Mouse (Mus musculus) hindbrain, embryonic 14.5 days (tissue): ENCODE results near the gene Cnpy3. TPM values are rescaled to one million over a fixed set of nuclear protein-coding genes. Genes with fewer than 3 reads are reported as not detected.

Experiments
- ATAC-seq: fragments of 200-750 bp; cut with Nextera tagmentation; 2 replicates; pipeline ENCODE4 v1.8.0; 2017; ENCODE audit warnings: moderate number of reproducible peaks, mild to moderate bottlenecking, moderate TSS enrichment, moderate library complexity; ENCODE audit not compliant: low FRiP score
- DNase-seq: peaks from one replicate; pipeline ENCODE4 v3.0.0-alpha.2; 2015; ENCODE audit warnings: low spot score
- H3K27ac ChIP-seq: fragments of 300-500 bp; sonication (generic); 2 replicates; pipeline ENCODE4 v1.5.1; 2014; ENCODE audit warnings: mild to moderate bottlenecking, moderate library complexity
- H3K27me3 ChIP-seq: fragments of 300-500 bp; sonication (generic); 2 replicates; pipeline ENCODE4 v1.6.1; 2014; ENCODE audit warnings: mild to moderate bottlenecking, low read length, mixed read lengths; ENCODE audit not compliant: control insufficient read depth, insufficient read depth
- H3K36me3 ChIP-seq: fragments of 300-500 bp; sonication (generic); replicated peaks from 2 replicates; pipeline ENCODE4 v1.6.1; 2014; ENCODE audit not compliant: control insufficient read depth, insufficient read depth
- H3K4me1 ChIP-seq: fragments of 300-500 bp; sonication (generic); replicated peaks from 2 replicates; pipeline ENCODE4 v1.6.1; 2014; ENCODE audit warnings: antibody characterized with exemption, low read length, mixed read lengths; ENCODE audit not compliant: control insufficient read depth, insufficient read depth
- H3K4me2 ChIP-seq: fragments of 300-500 bp; sonication (generic); replicated peaks from 2 replicates; pipeline ENCODE4 v1.6.1; 2014; ENCODE audit warnings: mild to moderate bottlenecking, moderate library complexity
- H3K4me3 ChIP-seq: fragments of 300-500 bp; sonication (generic); replicated peaks from 2 replicates; pipeline ENCODE4 v1.5.1; 2014; ENCODE audit warnings: mild to moderate bottlenecking, low read length
- H3K9ac ChIP-seq: fragments of 300-500 bp; sonication (generic); 2 replicates; pipeline ENCODE4 v1.6.1; 2014
- H3K9me3 ChIP-seq: fragments of 300-500 bp; sonication (generic); 2 replicates; pipeline ENCODE4 v1.6.1; 2016; ENCODE audit warnings: low read length; ENCODE audit not compliant: control insufficient read depth
- WGBS: fragments of 180-500 bp; shearing (Covaris S2); extraction: QIAGEN DNeasy Blood & Tissue Kit; methylation state at CpG from one replicate; pipeline ENCODE4 v1.1.7; 2014; 5-methylcytosine and 5-hydroxymethylcytosine counted together
- polyA plus RNA-seq: library from polyadenylated mRNA; unstranded; fragments of >200 nt; fragmentation: Nextera tagmentation; extraction: Ambion mirVana; gene quantifications from 2 replicates; pipeline ENCODE4 v1.2.1, GENCODE M21; 2014

Gene Cnpy3
- polyA plus RNA-seq, 1 experiment from 2014 or later, result 60.0 TPM

- ATAC-seq (no peak), DNase-seq (no peak)
- no peak overlapping the region for H3K4me2 ChIP-seq
- 85% methylated on average over 5 of the region's 5 CpGs for WGBS
- H3K4me1 ChIP-seq, result peaks cover 17% of the 10 kb centered on the region
- no peak overlapping the region for H3K9ac ChIP-seq
- H3K36me3 ChIP-seq, result peaks cover 30% of the 10 kb centered on the region; the same call in 1 of the 2 replicates
- no peak overlapping the region for H3K4me3 ChIP-seq
- no peaks in the 10 kb centered on the region for H3K27me3 ChIP-seq
- H3K27ac ChIP-seq, result no peak overlapping the region
- H3K9me3 ChIP-seq, result no peaks in the 10 kb centered on the region
Measured at GRCm38 (mm10) chr17:46749282-46749681, 2.7 kb downstream of the Cnpy3 start.

DNA sequence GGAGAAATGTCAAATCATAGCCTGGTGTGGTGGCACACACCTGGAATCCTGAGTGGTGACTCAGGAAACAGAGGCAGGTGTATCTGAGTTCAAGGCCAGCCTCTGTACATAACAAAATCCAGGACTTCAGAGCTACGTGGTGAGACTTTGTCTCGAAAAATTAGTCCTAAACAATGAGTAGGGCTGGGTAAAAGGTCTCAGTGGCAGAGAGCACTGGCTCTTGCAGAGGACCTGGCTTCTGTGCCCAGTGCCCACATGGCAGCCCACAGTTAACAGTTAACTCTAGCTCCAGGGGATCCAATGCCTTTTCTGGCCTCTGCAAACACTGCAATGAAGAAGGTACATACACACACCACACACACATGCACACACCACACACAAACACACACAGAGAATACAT, 4.2 kb downstream of the Cnpy3 start:
- Histone ChIP-seq H3K27me3 (no peaks in the 10 kb centered on the region), H3K9ac (no peak overlapping the region), H3K4me1 (peaks cover 16% of the 10 kb centered on the region), H3K4me3 (no peak overlapping the region), H3K4me2 (no peak overlapping the region), H3K36me3 (peaks cover 39% of the 10 kb centered on the region), H3K27ac (no peak overlapping the region), H3K9me3 (no peaks in the 10 kb centered on the region)
- ATAC-seq (no peak), DNase-seq (no peak)
- WGBS, result 94% methylated on average over 2 of the region's 2 CpGs

- ATAC-seq (no peak), DNase-seq (no peak)
- H3K4me1 ChIP-seq, result peaks cover 11% of the 10 kb centered on the region
- no peak overlapping the region for H3K27ac ChIP-seq
- H3K27me3 ChIP-seq, result no peaks in the 10 kb centered on the region
- 84% methylated on average over 8 of the region's 8 CpGs for WGBS
- H3K9ac ChIP-seq, result no peak overlapping the region
- H3K9me3 ChIP-seq, result no peaks in the 10 kb centered on the region
- H3K4me2 ChIP-seq, result no peak overlapping the region
- peaks cover 44% of the 10 kb centered on the region for H3K36me3 ChIP-seq
- H3K4me3 ChIP-seq, result no peak overlapping the region
Measured at GRCm38 (mm10) chr17:46747234-46747633, 4.8 kb downstream of the Cnpy3 start.

- DNase-seq (no peak), ATAC-seq (no peak)
- Histone ChIP-seq H3K4me3 (no peak overlapping the region), H3K4me2 (no peak overlapping the region), H3K27ac (no peak overlapping the region), H3K4me1 (peaks cover 1% of the 10 kb centered on the region; the same call in 1 of the 2 replicates), H3K36me3 (peaks cover 49% of the 10 kb centered on the region), H3K9me3 (no peaks in the 10 kb centered on the region), H3K27me3 (no peaks in the 10 kb centered on the region), H3K9ac (no peak overlapping the region)
- WGBS, result 93% methylated on average over 2 of the region's 2 CpGs
Measured at GRCm38 (mm10) chr17:46745506-46745905, 6.5 kb downstream of the Cnpy3 start.

- WGBS, result 92% methylated on average over 9 of the region's 9 CpGs
- Histone ChIP-seq H3K27ac (no peak overlapping the region), H3K4me1 (no peaks in the 10 kb centered on the region), H3K9ac (no peak overlapping the region), H3K4me2 (no peak overlapping the region), H3K9me3 (no peaks in the 10 kb centered on the region), H3K27me3 (no peaks in the 10 kb centered on the region), H3K36me3 (peaks cover 49% of the 10 kb centered on the region), H3K4me3 (no peak overlapping the region)
- ATAC-seq (no peak), DNase-seq (no peak)
Measured at GRCm38 (mm10) chr17:46742986-46743385, 9.0 kb downstream of the Cnpy3 start.

DNA sequence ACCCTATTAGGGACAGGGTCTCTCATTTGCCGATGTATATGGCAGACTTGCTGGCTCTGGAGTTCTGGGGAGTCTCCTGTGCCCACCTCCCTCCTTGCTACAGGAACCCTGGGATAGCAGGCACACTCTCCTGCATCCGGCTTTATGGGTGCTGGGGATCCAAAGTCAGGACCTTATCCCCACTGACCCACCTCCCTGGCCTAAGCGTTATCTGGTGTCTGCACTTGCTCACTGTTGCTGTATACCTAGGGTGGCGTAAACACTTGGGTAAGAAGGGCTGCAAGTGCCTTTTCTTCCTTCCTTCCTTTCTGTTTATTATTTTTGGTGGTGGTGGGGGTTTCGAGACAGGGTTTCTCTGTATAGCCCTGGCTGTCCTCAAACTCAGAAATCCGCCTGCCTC, 10.7 kb downstream of the Cnpy3 start:
- peaks cover 42% of the 10 kb centered on the region for H3K36me3 ChIP-seq
- no peak for DNase-seq
- H3K4me3 ChIP-seq, result no peak overlapping the region
- WGBS, result 96% methylated on average over 6 of the region's 6 CpGs
- no peaks in the 10 kb centered on the region for H3K4me1 ChIP-seq
- ATAC-seq, result no peak
- no peaks in the 10 kb centered on the region for H3K9me3 ChIP-seq
- H3K27ac ChIP-seq, result no peak overlapping the region
- no peak overlapping the region for H3K9ac ChIP-seq
- no peak overlapping the region for H3K4me2 ChIP-seq
- H3K27me3 ChIP-seq, result no peaks in the 10 kb centered on the region

GRCm38 (mm10) chr17:46736160-46736559, 15.9 kb downstream of the Cnpy3 start:
- Histone ChIP-seq H3K4me3 (no peak overlapping the region), H3K27me3 (no peaks in the 10 kb centered on the region), H3K27ac (no peak overlapping the region), H3K4me2 (no peak overlapping the region), H3K4me1 (no peaks in the 10 kb centered on the region), H3K9ac (no peak overlapping the region), H3K36me3 (peaks cover 23% of the 10 kb centered on the region; the same call in 1 of the 2 replicates), H3K9me3 (no peaks in the 10 kb centered on the region)
- DNase-seq, result no peak
- ATAC-seq, result no peak
- 60% methylated on average over 10 of the region's 10 CpGs for WGBS

GRCm38 (mm10) chr17:46735287-46735686, 16.7 kb downstream of the Cnpy3 start:
- H3K4me2 ChIP-seq, result no peak overlapping the region
- WGBS, result 92% methylated on average over 7 of the region's 7 CpGs
- ATAC-seq, result no peak
- H3K27ac ChIP-seq, result no peak overlapping the region
- no peak overlapping the region for H3K4me3 ChIP-seq
- peaks cover 21% of the 10 kb centered on the region; the same call in 1 of the 2 replicates for H3K36me3 ChIP-seq
- no peak for DNase-seq
- no peak overlapping the region for H3K9ac ChIP-seq
- no peaks in the 10 kb centered on the region for H3K4me1 ChIP-seq
- H3K27me3 ChIP-seq, result no peaks in the 10 kb centered on the region
- no peaks in the 10 kb centered on the region for H3K9me3 ChIP-seq

- H3K36me3 ChIP-seq, result peaks cover 21% of the 10 kb centered on the region; the same call in 1 of the 2 replicates
- H3K27me3 ChIP-seq, result 0 out of 2 replicates have a peak, but pooled peaks cover 5% of the 10 kb centered on the region
- ATAC-seq (no peak), DNase-seq (no peak)
- no peaks in the 10 kb centered on the region for H3K9me3 ChIP-seq
- H3K4me3 ChIP-seq, result no peak overlapping the region
- WGBS, result 94% methylated on average over 3 of the region's 3 CpGs
- H3K4me2 ChIP-seq, result no peak overlapping the region
- H3K9ac ChIP-seq, result no peak overlapping the region
- no peaks in the 10 kb centered on the region for H3K4me1 ChIP-seq
- H3K27ac ChIP-seq, result no peak overlapping the region
Measured at GRCm38 (mm10) chr17:46734055-46734454, 18.0 kb downstream of the Cnpy3 start.

DNA sequence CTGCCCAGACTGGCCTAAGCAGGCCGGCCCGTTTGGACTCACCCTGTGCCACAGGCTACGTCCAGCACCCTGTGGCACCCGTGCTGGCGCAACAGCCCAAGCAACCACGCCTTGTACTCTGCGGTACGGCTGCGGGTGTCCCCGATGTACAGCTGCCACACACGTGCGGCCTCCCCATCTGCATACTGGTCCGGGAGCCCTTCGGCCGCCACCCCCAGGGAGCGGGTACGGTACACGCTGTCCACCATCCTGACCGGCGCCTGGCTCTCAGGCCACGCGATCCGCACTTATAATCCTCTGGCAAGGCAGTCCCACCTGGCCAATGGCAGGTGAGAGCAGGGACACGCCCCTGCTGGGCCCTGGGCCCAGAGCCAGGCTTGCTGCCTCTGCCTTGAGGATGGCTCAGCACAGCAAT, 23.1 kb downstream of the Cnpy3 start, which contains the start of gene Gnmt:
TSS of gene Gnmt (minus strand) at position 265 of the 415 bp plus-strand sequence.
- H3K9ac ChIP-seq, result 0 out of 2 replicates have a peak within 1 kb of the TSS, but pooled peaks have one; percentile 8
- no peak for DNase-seq

More for the DNA sequence above, 23.1 kb downstream of the Cnpy3 start, which contains the start of gene Gnmt:
- H3K4me1 ChIP-seq, result no peaks in the 10 kb centered on the region
- 0 out of 2 replicates have a peak, but pooled peaks cover 5% of the 10 kb centered on the region for H3K27me3 ChIP-seq
- H3K4me3 ChIP-seq, result no peak within 1 kb of the TSS
- 20% methylated on average over 24 of the region's 24 CpGs for WGBS
- H3K9me3 ChIP-seq, result no peaks in the 10 kb centered on the region
- H3K36me3 ChIP-seq, result peaks cover 7% of the 10 kb centered on the region; the same call in 1 of the 2 replicates
- no peak within 1 kb of the TSS for H3K27ac ChIP-seq
- 0 out of 2 replicates have a peak within 1 kb of the TSS, but pooled peaks have one; percentile 7 for H3K4me2 ChIP-seq
- peak; percentile 26; the same call in 1 of the 2 replicates for ATAC-seq
